Mouse (Mus musculus) embryo, embryonic 10.5 days (tissue): ENCODE measurements at regions not wholly inside any gene's neighbourhood (a gene's known extent, or its start where the extent isn't known, plus 50 kb on each side); places are given as distances from the start of the nearest gene placed in this dataset.

Experiments used
- DNase-seq: peaks from one replicate; pipeline ENCODE4 v3.0.0-alpha.2; 2015; ENCODE audit warnings: low spot score

- DNase-seq, result no peak
Observed at GRCm38 (mm10) chr15:24682167-24682566, 731.4 kb downstream of the Basp1 start.

GRCm38 (mm10) chr15:24648938-24649337 is 764.6 kb downstream of the Basp1 start:
- DNase-seq, result no peak

GRCm38 (mm10) chr15:24635620-24636019 is 777.9 kb downstream of the Basp1 start:
- no peak for DNase-seq

GRCm38 (mm10) chr15:24596242-24596641 is 817.3 kb downstream of the Basp1 start:
- DNase-seq, result peak; percentile 69

GRCm38 (mm10) chr15:24588943-24589342 is 824.6 kb downstream of the Basp1 start:
- peak; percentile 82 for DNase-seq

- DNase-seq, result peak; percentile 84
Observed at GRCm38 (mm10) chr15:24566981-24567380, 846.6 kb downstream of the Basp1 start.

GRCm38 (mm10) chr15:24556806-24557205 is 856.8 kb downstream of the Basp1 start:
- no peak for DNase-seq

GRCm38 (mm10) chr15:24550108-24550507 is 863.5 kb downstream of the Basp1 start:
- DNase-seq, result no peak

GRCm38 (mm10) chr15:24530065-24530464 is 883.5 kb downstream of the Basp1 start:
- no peak for DNase-seq

- peak; percentile 7 for DNase-seq
Observed at GRCm38 (mm10) chr15:24527379-24527778, 886.2 kb downstream of the Basp1 start.

GRCm38 (mm10) chr15:24513926-24514325 is 899.6 kb downstream of the Basp1 start:
- DNase-seq, result no peak

- no peak for DNase-seq
Observed at GRCm38 (mm10) chr15:24501907-24502559, 911.5 kb downstream of the Basp1 start.

GRCm38 (mm10) chr15:24486235-24486634 is 927.3 kb downstream of the Basp1 start:
- DNase-seq, result no peak

GRCm38 (mm10) chr15:24468239-24468638 is 945.3 kb downstream of the Basp1 start:
- no peak for DNase-seq

- no peak for DNase-seq
Observed at GRCm38 (mm10) chr15:24457726-24458125, 955.8 kb downstream of the Basp1 start.

GRCm38 (mm10) chr15:24433083-24433482 is 980.5 kb downstream of the Basp1 start:
- DNase-seq, result no peak

- no peak for DNase-seq
Observed at GRCm38 (mm10) chr15:24429154-24429553, 984.4 kb downstream of the Basp1 start.

- no peak for DNase-seq
Observed at GRCm38 (mm10) chr15:24422333-24422942, 991.1 kb downstream of the Basp1 start.

GRCm38 (mm10) chr15:24419736-24420135 is 993.8 kb downstream of the Basp1 start:
- DNase-seq, result no peak

GRCm38 (mm10) chr15:24419186-24419585 is 994.4 kb downstream of the Basp1 start:
- no peak for DNase-seq

- peak; percentile 81 for DNase-seq
Observed at GRCm38 (mm10) chr15:24407691-24408090, 1005.9 kb downstream of the Basp1 start.

- DNase-seq, result no peak
Observed at GRCm38 (mm10) chr15:24405305-24405704, 1008.3 kb downstream of the Basp1 start.

GRCm38 (mm10) chr15:24400088-24400487 is 1013.5 kb downstream of the Basp1 start:
- no peak for DNase-seq

GRCm38 (mm10) chr15:24358398-24358797 is 1055.2 kb downstream of the Basp1 start:
- no peak for DNase-seq
